Mouse (Mus musculus): ENCODE results near the gene Rcor1.

GRCm38 (mm10) chr12:111040531-111040860 lies 1.3 kb downstream of the Rcor1 start:
- no peak for TF ChIP-seq EP300 (IDR thresholded peaks at IDR 0.05; ENCODE audit: low read depth)
- no peak for TF ChIP-seq CTCF (IDR thresholded peaks at IDR 0.05; ENCODE audit: low read depth)

All from liver, postnatal 0 days (tissue).